Mouse (Mus musculus) bone marrow, adult 2 months (tissue): Measurements from ENCODE around the gene Galnt6.

ENCODE experiments used
- CTCF ChIP-seq: fragments of 200-500 bp; IDR thresholded peaks from 2 replicates; pipeline ENCODE4 v1.5.1; 2011; ENCODE audit warnings: low read length, control low read depth; ENCODE audit not compliant: control insufficient read depth, insufficient read depth
- POLR2A ChIP-seq: fragments of 200-500 bp; IDR thresholded peaks from 2 replicates; pipeline ENCODE4 v1.6.1; 2011; ENCODE audit warnings: low read depth, mild to moderate bottlenecking, control low read depth, low read length, borderline replicate concordance; ENCODE audit not compliant: control insufficient read depth

GRCm38 (mm10) chr15:100674566-100674965, 54.6 kb downstream of the Galnt6 start:
- no peak for TF ChIP-seq CTCF
- no peak for TF ChIP-seq POLR2A
